Mouse (Mus musculus): Measurements from ENCODE around the gene 4930595D18Rik. TPM values are rescaled to one million over a fixed set of nuclear protein-coding genes. Genes with fewer than 3 reads are reported as not detected.

Gene 4930595D18Rik
- total RNA-seq, 2 experiments from 2014 or later = not detected

Other genes with a start within 250 kb of the 4930595D18Rik start
- 10 to 100 TPM; 15.1 to 19.4 TPM for gene Ankrd9, start 205.5 kb downstream of the 4930595D18Rik start, total RNA-seq (2021)
- 10 to 100 TPM; 14.5 to 18.7 TPM for gene Rcor1, start 145.1 kb downstream of the 4930595D18Rik start, total RNA-seq (2021)
- gene Traf3, start 18.1 kb downstream of the 4930595D18Rik start, total RNA-seq (2021) = 10 to 100 TPM; 51.6 to 55.4 TPM
- gene Amn, start 86.6 kb upstream of the 4930595D18Rik start, total RNA-seq (2021) = 10 to 100 TPM in 1 of 2 experiments, 1 to 10 TPM in 1; 8.4 to 14.9 TPM
- gene Cdc42bpb, start 193.2 kb upstream of the 4930595D18Rik start, total RNA-seq (2021) = 100 to 1,000 TPM; 146 to 152 TPM
- gene Lbhd2, start 222.3 kb upstream of the 4930595D18Rik start, total RNA-seq (2021) = 1 to 10 TPM; 1.2 to 1.9 TPM
- gene Exoc3l4, start 232.5 kb upstream of the 4930595D18Rik start, total RNA-seq (2021) = 1 to 10 TPM; 1.1 to 1.4 TPM

Measured in left cerebral cortex, postnatal 36 days (tissue).